Mouse (Mus musculus) lung, postnatal 14 days (tissue): Measurements from ENCODE around the gene Gucd1.
"Not testable (repeated sequence)": the region's sequence is repeated elsewhere in the genome, so short reads cannot be mapped to it uniquely, and the experiment has no call there.

Source experiments
- DNase-seq: peaks from one replicate; pipeline ENCODE4 v3.0.0; 2021

The Gucd1 gene

DNA sequence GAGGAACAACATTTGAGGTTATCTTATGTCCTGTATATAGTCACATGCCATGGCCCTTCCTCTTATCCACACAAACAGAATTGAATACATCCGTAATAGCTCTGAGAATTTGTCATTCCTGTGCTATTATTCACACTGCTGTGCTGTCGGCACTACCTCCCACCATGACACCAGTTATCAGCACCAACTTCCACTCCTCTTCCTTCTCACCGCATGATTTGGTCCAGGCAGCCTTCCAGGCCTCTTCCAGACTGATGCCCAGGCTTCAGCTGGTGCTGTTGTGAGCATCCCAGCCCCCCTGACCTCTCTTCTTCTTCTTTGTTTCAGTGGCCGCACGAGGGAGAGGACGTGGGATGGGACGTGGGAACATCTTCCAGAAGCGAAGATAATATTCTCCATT lies 17.2 kb upstream of the Gucd1 start:
- no peak for DNase-seq

DNA sequence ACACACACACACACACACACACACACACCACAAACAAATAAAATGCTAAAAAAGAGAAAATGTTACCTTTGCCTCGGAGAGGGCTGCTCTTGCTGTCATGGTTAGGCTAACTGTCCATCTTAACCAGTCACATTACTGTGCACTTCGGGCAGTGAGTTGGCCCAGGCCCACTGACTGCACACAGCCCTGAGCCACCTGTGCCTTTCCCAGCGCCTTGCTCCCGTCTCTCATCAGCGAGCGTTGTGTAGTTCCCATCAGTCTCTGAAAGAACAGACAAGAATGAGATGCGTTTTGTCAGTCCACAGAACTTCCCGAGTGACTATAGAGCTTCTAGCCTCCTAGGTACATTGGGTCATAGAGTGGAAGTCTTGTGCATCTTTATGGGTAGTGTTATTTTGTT lies 16.4 kb upstream of the Gucd1 start:
- no peak for DNase-seq

DNA sequence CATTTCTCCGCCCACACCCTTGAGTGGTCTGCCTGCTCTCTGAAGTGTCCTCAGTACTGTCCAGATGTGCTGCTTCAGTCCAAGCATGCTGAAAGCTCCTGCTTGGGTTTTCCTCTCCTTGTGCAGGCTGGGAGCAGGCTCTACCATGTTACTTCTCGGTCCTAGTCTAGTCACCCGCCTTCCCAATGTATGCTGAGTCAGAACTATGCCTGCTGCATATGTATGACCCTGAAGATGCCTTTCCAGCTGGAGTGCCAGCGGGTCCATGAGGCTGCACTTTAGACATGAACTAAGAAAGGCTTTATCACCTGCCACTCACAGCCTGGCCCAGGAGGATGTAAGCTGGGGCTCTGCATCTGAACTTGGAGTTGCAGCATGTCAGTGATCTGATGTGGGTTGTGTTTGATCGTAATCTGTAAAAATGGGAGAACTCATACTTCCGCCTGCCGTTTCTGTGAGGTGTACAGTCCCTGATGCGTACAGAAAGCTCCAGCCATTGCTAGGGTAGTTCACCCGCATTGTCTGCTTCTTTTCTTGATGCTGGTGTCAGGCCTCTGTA lies 13.8 kb upstream of the Gucd1 start:
- no peak for DNase-seq

DNA sequence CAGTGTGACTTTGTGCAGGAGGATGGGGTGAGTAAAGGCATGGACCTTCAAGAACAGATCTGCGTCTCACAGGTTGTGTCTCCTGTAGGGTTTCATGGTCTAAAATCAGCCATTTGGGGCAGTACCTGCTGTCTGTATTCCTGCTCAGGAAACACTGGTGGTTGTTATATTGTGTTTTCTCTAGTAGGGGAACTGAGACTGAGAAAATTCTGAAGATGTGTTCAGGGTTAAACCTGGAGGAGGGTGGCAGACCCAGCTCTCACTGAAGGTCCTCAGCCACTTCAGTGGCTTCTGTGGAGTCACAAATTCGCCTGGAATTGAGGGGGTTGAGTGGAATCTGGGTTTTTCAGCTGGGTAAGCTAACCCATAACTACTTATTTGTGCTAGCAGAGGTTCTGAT lies 12.6 kb upstream of the Gucd1 start:
- no peak for DNase-seq

DNA sequence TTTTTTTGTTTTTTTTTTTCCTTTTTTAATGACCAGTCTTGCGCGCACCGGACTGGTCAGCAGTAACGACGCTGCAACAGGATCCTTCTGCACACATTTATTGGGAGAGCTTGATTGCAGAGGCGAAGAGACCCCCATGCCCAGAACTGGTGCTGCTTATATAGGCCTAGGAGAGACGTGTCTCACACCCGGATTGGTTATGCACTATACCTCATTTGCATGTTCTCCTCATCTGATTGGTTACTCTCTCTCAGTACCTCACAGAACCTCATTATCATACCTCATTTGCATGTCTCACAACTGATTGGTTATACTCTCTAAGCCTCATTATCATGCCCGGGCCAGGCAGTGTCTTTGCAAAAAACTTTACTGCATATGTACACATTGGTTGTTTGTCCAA lies 7.7 kb upstream of the Gucd1 start:
- DNase-seq, result not testable (repeated sequence)

DNA sequence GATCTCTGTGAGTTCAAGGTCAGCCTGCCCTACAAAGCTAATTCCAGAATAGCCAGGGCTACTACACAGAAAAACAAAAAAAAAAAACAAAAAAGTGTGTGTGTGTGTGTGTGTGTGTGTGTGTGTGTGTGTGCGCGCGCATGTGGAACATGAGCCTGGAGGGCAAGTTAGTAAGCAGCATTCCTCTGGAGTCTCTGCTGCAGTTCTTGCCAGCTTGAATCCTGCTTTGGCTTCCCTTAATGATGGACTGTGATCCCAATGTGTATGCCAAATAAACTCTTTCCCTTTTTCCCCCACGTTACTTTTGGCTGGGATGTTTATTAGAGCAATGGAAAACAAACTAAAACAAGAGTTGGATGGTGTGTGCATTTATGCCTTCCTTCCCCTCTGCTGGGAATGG lies 3.9 kb upstream of the Gucd1 start:
- no peak for DNase-seq

DNA sequence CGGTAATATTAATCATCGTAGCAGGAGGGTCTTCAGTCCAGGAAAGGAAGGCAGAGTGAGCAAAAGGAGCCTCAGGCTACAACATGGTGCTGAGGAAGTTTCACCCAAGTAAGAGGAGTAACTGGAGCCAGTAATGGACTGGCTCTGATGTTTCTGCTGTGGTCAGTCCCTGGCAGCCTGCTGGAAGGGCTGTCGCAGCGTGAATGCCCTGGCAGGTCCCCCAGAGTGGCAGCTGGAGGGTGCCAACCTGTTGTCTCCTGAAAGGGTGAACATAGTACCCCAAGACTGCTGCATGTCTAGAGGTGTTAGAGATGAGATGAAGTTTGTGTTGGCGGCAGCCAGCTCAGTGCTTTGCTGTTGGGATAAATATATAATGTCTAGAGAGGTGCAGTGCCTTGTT lies 2.8 kb upstream of the Gucd1 start:
- no peak for DNase-seq

DNA sequence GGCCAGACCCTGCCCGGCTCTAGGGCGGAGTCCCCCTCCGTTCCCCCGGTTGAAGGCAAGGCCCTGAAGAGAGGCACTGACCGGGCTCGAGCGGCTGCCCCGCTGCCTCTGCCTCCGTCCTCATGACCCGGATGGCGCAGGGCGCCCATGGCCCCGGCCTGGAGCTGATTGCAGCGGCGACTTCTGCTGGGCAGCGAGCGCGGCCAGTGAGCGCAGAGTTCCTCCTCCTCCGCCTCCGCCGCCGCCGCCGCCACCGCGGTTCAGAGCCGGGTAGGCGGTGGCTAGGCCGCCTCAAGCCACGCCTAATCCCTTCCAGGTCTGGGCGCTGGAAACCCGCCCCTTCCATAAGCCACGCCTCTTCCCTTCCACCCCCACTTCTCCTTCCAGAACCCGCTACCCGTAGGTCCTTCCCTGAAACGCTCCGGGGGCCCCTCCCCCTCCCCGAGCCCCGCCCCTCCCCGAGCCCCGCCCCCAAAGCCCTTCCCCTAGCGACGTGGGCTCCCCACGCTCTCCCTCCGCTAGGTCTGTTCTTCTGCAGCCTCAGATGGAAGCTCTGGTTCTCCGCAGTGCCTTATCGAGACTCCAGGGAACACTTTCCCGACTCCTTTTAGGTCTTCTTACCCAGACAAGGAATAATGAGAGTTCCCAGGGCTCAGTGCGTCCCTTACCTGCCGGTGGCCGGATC lies 557 bp downstream of the Gucd1 start, which contains the start of gene Snrpd3:
TSS of gene Snrpd3 (plus strand) at position 479 of the 685 bp plus-strand sequence.
- DNase-seq, result peak; percentile 94

DNA sequence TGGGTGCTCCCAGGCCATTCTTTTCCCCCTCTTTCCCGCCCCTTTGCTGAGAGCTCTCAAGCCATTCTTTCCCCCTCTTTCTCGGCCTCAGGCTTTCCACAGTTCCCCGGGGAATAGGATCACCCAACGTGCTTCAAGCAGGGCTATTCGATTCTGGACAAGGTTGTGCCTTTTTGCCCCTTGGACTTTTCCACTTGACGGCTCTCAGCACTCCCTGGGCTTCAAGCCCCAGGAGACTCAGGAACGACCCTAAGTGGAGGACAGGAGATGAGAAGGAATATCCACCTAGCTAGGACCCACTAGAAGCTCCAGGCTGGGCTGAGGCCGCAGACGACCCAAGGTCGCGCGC lies 1.1 kb downstream of the Gucd1 start:
- DNase-seq, result no peak

DNA sequence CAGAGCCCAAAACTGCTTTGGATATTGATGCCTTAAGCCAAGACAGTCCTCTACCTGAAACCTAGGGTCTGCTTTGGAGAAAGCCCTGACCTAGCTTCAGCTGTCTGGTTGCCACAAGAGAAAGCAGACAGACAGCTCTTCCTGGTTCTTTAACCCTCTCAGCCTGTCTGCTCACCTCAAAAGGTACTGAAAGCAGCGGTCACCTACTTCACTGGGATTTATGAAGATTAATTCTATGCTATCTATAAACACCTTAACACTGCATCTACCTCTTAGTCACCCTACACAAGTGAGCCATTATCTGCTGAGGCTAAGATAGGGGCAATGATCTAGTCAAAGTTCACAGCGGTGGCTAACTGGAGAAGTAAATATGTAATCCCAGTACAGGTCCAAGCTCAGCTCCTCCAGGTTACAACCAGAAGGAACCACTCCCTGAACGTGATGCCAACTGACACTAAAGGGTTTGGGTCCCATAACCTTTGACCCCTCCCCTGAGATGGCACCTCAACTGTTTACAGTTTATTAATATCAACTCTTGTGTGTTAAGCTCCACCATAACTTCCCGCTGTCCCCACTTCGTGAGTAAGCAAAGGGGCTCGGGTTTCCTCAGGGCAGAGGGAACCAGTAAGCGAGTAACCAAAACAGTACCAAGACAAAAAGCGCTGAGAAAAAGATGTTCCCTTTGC lies 1.6 kb downstream of the Gucd1 start:
- peak; percentile 7 for DNase-seq

DNA sequence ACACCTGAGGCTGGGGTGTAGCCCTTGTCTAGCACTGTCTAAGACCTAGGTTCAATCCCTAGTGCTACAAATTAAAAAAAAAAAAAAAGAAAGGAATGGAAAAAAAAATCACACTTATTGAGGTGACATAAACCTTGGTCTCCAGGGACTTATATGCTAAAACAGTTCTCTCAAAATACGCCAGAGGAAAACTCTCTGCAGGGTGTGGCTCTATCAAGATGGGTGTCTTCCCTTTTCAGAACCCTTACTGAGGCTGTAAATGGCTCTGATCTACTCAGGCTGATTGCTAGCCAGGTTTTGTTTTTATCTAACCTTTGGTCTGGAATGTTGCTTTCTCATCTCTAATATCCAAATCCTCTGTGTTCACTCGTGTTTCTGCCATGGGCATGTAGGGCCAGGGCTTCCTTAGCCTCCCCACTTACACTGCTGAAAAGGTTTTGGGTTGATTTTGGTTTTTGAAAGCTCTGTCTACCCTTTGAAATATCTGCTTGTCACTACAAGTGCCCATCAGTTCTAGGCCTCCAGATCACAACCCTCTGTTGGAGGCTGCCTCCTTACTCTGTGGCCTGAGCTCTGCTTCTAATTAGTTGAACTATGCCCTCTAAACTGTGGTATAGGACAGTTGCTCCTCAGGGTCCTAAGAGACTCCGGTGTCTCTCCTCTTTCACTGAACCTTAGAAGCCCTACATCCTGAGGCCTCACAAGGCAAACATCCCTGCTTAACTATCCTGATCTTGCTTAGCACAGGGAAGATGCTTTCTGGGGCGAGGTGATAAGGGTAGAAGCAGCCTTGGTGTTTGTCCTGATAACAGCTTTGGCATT lies 2.3 kb downstream of the Gucd1 start:
- no peak for DNase-seq

DNA sequence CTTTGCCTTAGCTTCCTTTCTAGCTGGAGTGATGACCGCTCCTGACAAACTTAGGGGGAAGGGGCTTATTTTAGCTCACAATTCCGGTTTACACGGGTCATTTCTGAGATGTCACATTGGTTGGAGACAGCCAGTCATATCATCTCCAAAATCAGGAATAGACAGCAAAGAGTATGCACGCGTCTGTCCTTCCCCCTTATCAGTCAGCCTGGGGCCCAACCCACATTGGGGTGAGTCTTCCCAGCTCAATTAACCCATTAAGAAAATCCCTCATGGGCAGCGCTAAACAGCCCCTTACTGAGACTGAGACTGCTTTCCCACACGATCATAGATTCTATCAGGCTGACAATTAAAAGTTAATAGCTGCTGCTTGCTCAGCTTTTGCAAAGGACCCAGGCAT lies 3.4 kb downstream of the Gucd1 start:
- DNase-seq, result no peak

DNA sequence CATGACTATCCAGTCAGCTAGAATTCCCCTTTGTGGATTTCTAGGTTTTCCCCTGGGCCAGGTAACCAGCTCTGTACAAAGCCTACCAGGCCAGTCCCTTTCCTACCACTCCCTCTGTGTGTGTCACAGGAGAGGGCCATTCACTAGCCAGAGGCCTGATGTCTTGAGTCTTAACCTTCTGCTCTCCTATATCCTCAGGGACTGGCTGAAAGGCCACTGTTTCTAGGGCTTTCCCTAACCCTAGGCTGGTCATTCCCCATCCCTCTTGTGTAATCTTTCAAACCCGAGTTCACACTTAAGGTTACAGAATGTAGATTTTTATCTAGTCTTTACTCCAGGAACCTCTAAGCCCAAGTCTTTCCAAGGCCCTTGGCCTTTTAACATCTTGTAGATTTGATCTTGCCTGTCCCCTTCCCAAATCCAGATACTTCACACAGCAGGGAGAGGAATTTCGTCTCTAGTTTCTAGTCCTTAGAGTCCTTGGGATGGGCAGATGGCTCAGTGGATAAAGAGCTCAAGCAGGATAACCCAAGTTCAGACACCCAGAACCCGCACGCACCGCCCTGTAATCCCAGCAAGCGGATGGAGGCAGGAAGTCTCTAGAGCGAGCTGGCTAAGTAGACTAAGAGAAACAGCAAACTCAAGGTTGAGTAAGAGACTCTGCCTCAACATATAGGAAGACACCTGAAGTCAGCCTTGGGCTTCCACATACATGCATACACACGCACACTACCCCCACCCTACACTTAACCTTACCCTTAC lies 4.3 kb downstream of the Gucd1 start:
- DNase-seq, result no peak

DNA sequence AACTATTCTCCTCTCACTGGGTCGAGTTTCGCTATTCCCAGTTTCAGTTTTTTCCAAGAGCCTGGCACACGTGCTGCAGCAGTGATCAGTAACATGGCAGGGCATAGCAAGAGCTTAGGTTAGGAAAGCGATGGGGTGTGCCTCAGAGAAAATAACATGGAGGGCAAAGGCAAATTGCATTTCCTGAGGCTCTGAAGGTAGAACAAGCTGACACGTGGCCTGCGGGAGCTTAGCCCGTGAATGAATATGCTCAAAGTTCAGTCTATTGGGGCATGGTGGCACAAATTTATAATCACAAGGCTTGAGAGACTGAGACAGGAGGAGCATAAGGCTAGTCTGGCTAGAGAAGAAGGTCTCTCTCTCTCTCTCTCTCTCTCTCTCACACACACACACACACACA lies 5.0 kb downstream of the Gucd1 start:
- no peak for DNase-seq

DNA sequence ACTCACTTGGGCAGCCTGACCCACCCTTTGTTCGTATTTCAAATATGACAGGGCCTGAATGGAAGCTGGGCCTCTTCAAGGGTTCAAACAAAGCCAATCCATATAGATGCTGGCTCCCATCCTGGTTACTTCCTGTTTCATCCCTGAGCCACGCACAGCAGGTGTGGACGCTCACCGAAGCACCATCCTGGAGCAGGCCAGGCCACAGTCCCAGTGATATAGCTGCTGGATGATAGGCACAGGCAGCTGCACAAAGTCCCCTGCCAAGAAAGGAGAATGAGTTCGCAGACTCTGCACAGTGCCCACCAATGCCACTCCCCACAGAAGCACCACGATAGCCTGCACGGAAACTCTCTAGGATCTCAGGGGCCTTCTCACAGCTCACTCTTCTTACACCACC lies 5.9 kb downstream of the Gucd1 start:
- DNase-seq, result no peak

DNA sequence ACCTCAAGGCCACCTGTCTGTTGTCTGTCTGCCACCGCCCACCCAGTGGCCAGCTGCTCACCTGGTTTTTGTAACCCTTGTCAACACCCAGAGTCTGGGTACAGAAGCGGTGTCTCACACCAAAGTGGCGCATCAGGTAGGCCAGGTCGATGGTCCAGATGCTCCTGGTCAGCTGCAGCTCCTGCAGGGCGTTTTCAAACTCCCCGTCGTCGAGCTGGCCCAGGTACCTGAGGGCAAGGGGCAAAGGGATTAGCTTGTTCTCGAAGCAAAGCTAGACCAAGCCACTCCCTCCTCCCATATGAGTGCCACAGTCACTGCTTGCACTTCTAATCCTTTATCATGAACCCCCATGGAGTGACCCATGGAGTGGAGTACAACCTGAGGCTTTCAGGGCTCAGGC lies 6.7 kb downstream of the Gucd1 start:
- DNase-seq, result no peak

DNA sequence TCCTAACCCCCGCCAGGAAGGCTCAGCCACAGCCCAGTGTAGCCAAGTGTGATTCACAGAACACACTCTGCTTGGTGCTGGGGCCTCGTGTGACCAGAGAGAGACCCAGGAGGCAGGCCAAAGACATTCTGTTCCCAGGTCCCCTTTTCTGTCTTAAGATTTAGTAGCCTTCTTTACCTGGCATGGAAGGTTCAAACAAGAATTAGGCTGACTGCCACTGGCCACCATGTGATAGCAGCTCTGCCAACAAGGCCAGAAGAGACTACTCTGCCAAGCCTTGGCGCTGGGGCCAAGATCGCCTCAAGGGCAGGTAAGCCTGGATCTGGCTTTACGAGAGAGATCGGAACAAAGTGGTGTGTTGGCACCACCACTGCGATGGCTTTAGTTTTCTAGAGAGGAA lies 7.3 kb downstream of the Gucd1 start:
- no peak for DNase-seq

DNA sequence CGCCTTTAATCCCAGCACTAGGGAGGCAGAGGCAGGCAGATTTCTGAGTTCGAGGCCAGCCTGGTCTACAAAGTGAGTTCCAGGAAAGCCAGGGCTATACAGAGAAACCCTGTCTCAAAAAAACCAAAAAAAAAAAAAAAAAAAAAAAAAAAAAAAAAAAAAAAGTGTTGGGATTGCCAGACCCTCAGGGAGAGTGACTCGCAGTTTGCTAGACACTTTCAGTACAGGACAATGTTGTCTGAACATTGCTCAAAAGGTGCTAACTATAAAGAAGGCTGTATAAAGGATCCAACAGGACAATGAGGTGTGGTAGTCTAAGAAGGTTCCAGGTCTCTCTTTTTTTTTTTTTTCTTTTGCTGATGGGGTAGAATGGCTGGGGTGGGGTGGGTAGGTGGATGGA lies 11.8 kb downstream of the Gucd1 start:
- not testable (repeated sequence) for DNase-seq

DNA sequence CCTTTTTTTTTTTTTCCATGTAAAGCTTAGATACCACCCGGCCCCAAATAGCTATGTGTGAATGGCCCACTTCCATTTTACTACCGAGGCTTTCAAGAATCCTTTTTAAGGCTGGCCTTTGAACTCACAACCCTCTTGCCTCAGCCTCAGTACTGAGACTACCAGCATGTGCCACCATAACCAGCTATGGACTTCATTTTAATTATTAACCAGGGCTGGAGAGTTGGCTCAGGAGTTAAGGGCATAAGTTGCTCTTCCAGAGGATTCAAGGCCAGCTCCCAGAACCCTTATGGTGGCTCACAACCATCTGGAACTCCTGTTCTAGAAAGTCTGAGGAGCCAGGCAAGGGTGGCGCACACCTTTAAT lies 12.7 kb downstream of the Gucd1 start:
- no peak for DNase-seq

DNA sequence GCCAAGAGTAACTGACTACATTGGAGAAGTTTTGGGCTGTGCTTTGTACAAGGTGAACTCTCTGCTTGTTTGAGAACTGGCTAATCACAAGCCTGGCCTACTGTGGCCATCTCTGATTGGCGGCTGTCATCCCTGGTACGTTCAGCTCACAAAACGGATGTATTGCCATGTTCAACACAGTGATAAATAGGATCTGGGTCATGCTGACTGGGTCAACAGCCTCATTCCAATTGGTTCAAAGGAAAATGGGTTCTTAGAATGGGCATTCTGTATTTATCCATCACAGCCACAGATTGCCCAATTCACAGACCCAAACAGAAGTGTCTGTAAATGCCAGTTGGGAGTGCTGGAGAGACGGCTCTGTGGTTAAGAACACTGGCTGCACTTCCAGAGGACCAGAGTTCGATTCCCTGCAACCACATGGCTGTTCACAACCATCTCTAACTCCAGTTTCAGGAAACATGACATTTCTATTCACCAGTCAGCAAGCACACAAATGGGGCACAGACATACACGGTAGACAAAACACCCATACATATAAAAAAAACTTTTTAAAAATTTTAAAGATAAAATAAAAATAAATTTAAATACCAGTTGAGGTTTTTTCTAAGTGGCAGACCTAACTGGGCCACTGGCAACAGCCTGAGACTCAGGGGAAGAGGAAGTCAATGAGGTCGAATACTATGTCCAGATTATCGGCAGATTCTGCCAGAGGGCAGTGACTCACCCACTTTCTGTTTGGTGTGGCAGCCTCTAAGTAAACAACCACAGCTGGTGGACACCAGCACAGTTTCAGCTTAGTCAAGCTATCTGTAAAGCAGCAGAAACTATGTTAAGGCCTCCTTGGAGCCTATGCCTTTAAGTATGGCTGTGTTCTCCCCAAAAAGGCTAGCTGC lies 13.3 kb downstream of the Gucd1 start:
- DNase-seq, result peak; percentile 19

DNA sequence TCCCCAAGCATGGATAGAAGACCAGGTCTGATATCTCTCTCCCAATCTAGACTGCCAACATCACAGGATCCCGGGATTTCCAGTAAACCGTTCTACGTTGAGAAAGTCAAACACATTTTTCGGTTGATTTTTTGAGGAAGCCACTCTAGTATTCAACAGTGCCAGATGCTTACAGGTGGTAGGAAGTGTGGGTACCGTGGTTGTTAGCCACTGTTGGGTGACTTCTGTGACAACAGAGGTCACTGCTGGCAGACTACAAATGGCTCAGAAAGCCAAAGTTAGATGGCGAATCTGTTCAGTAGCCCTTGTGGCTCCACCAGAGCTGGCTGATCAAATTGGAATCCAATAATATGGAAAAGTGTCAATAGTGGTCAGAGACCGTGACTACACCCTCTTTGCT lies 14.1 kb downstream of the Gucd1 start:
- no peak for DNase-seq

DNA sequence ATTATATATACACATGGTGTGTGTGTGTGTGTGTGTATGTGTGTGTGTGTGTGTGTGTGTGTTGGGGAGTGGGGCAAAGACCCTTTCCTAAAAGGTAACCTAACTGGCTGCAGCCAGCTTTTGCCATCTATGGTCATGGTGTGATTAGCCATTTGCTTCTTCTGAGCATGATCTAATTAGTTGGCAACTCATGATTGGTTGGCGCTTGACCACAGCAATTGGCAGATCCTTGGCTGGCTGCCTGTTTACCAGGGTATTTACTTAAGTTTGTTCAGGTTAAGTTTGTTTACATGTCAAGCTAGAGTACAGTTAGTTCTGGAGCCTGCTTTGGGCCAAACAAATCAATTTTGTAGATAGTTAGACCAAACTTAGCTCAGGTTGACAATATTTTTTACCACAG lies 16.1 kb downstream of the Gucd1 start:
- DNase-seq, result no peak
